Mouse (Mus musculus) forebrain, embryonic 14.5 days (tissue): ENCODE measurements around the gene Cyp4b1. TPM values are rescaled to one million over a fixed set of nuclear protein-coding genes. Genes with fewer than 3 reads are reported as not detected.
"Not testable (repeated sequence)": the region's sequence is repeated elsewhere in the genome, so short reads cannot be mapped to it uniquely, and the experiment has no call there.

Source experiments
- ATAC-seq: fragments of 200-750 bp; cut with Nextera tagmentation; 2 replicates; pipeline ENCODE4 v1.8.0; 2017; ENCODE audit warnings: mild to moderate bottlenecking, moderate library complexity
- DNase-seq: peaks from one replicate; pipeline ENCODE4 v3.0.0-alpha.2; 2015; ENCODE audit warnings: low spot score
- H3K27ac ChIP-seq: fragments of 300-500 bp; sonication (generic); 2 replicates; pipeline ENCODE4 v1.5.1; 2014; ENCODE audit warnings: low read depth, mild to moderate bottlenecking, control low read depth, low read length, moderate library complexity
- H3K27me3 ChIP-seq: fragments of 300-500 bp; sonication (generic); replicated peaks from 2 replicates; pipeline ENCODE4 v1.6.1; 2014; ENCODE audit warnings: low read length, control low read depth, mixed read lengths; ENCODE audit not compliant: control insufficient read depth, insufficient read depth
- H3K36me3 ChIP-seq: fragments of 300-500 bp; sonication (generic); 2 replicates; pipeline ENCODE4 v1.6.1; 2014; ENCODE audit warnings: low read length, control low read depth; ENCODE audit not compliant: control insufficient read depth, insufficient read depth
- H3K4me1 ChIP-seq: fragments of 300-500 bp; sonication (generic); 2 replicates; pipeline ENCODE4 v1.6.1; 2014; ENCODE audit warnings: antibody characterized with exemption, low read length, control low read depth; ENCODE audit not compliant: control insufficient read depth, insufficient read depth
- H3K4me2 ChIP-seq: fragments of 300-500 bp; sonication (generic); 2 replicates; pipeline ENCODE4 v1.6.1; 2014; ENCODE audit warnings: mild to moderate bottlenecking, control low read depth, low read length
- H3K4me3 ChIP-seq: fragments of 300-500 bp; sonication (generic); 2 replicates; pipeline ENCODE4 v1.5.1; 2014; ENCODE audit warnings: low read depth, low read length, control low read depth
- H3K9ac ChIP-seq: fragments of 300-500 bp; sonication (generic); 2 replicates; pipeline ENCODE4 v1.6.1; 2014; ENCODE audit warnings: mild to moderate bottlenecking, low read length, control low read depth, moderate library complexity
- H3K9me3 ChIP-seq: fragments of 300-500 bp; sonication (generic); replicated peaks from 2 replicates; pipeline ENCODE4 v1.6.1; 2016; ENCODE audit warnings: low read length, control low read depth, mixed read lengths; ENCODE audit not compliant: control insufficient read depth
- WGBS: fragments of 180-500 bp; shearing (Covaris S2); extraction: QIAGEN DNeasy Blood & Tissue Kit; methylation state at CpG from one replicate; pipeline ENCODE4 v1.1.7; 2014; 5-methylcytosine and 5-hydroxymethylcytosine counted together
- polyA plus RNA-seq: library from polyadenylated mRNA; unstranded; fragments of >200 nt; fragmentation: Nextera tagmentation; extraction: Ambion mirVana; gene quantifications from 2 replicates; pipeline ENCODE4 v1.2.1, GENCODE M21; 2014

Cyp4b1 gene
- polyA plus RNA-seq, 1 experiment from 2014 or later, result 0.33 TPM

DNA sequence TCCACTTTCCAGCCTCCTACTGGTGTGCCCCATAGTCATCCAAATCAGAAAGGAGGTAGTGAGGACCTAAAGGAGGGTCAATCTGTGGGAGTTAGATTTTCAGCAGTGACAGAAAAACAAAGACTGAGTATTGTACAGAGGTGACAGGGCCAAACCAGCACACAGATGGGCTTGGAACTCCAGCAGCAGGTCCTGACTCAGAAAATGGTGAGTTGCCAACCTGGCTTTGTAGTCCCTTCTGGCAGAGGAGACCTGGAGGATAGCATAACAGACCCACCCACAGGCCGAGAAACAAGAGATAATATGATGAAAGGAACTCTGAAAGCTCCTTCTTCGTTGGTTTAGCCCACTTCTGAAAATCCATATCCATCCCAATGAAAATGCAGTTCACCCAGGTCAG is 1.2 kb upstream of the Cyp4b1 start:
- ATAC-seq, result no peak
- DNase-seq, result no peak
- Histone ChIP-seq H3K4me2 (no peak overlapping the region), H3K36me3 (no peaks in the 10 kb centered on the region), H3K4me1 (no peaks in the 10 kb centered on the region), H3K27ac (no peak overlapping the region), H3K9me3 (no peaks in the 10 kb centered on the region), H3K27me3 (no peaks in the 10 kb centered on the region), H3K4me3 (no peak overlapping the region), H3K9ac (no peak overlapping the region)
- 66% methylated on average over 2 of the region's 2 CpGs for WGBS

DNA sequence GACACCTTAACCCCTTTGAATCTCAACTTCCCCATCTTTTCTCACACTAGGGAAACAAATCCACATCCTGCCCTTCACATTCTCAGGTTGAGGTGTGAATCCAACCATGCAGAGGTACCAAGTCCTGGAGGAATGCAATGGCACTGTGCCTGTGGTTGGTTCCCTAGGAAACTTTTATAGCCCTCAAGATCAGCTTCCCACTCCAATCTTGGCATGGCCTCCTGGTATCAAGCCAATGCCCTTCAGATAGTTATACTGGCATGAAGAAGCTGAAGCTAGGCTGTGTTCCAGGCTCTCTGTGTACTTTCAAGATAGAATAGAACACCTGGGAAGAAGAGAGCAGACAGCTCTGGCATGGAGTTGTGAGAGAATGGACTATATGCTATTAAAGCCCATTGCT is 2.2 kb downstream of the Cyp4b1 start:
- DNase-seq, result no peak
- ATAC-seq, result no peak
- no peak overlapping the region for H3K9ac ChIP-seq

DNA sequence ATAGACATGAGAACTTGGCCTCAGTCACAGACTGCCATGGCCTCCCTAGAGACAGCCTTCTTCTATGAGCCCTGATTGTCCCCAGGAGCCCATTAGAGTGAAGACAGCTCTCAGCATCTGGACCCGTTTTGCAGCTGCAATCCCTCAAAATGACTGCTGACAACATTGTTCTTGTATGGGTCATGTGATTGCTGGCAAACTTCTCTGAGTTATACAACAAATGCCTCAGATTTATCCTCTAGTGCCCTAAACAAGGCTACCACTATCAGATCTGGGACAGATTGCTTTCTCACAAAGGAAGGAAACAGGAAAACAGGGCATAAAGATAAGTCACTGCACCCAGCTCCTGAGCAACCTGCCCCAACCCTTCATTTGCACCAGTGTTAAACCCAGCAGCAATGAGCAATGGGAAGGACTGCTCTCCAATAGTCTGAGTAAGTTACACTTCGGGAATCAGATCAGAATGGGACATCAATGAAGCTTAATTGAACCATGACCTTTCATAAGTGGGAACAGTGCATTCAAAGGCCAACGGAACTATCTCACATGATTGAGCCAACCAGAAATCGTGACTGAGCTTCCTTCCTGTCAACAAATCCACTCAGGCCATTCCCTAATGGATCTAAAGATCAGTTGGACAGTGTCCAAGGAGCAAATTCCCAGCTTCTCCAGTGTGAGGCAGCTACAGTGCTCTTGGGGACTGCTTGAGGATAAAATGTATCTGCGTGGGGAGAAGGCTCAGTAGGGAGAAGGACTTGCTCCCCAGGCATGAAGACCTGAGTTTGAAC is 4.4 kb downstream of the Cyp4b1 start:
- no peaks in the 10 kb centered on the region for H3K27me3 ChIP-seq
- DNase-seq, result no peak
- no peak overlapping the region for H3K4me3 ChIP-seq
- H3K9me3 ChIP-seq, result no peaks in the 10 kb centered on the region
- ATAC-seq, result no peak
- H3K4me2 ChIP-seq, result no peak overlapping the region
- H3K4me1 ChIP-seq, result no peaks in the 10 kb centered on the region
- H3K9ac ChIP-seq, result no peak overlapping the region
- WGBS, result 73% methylated on average over 5 of the region's 5 CpGs
- no peaks in the 10 kb centered on the region for H3K36me3 ChIP-seq
- H3K27ac ChIP-seq, result no peak overlapping the region

More for the DNA sequence above, 2.2 kb downstream of the Cyp4b1 start:
- no peak overlapping the region for H3K4me3 ChIP-seq
- H3K36me3 ChIP-seq, result no peaks in the 10 kb centered on the region
- no peaks in the 10 kb centered on the region for H3K9me3 ChIP-seq
- H3K27ac ChIP-seq, result no peak overlapping the region
- no peaks in the 10 kb centered on the region for H3K27me3 ChIP-seq
- no peak overlapping the region for H3K4me2 ChIP-seq
- H3K4me1 ChIP-seq, result no peaks in the 10 kb centered on the region

DNA sequence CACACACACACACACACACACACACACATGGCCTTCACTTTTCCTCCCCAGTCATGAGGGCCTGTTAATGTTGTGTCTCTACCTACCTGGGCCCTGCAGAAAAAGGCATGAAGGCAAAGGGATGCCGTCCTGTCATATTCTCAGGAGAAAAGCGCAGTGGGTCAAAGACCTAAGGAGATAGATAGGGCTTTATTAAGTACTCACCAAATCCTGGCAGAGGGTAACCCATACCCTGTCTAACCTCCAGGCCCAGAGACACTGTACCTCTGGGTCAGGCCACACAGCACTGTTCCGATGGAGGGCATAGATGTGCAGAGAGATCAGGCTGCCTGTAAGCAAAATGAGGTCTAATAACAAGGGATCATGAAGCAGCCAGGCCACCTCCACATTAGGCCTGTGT is 22.0 kb downstream of the Cyp4b1 start:
- not testable (repeated sequence) for DNase-seq, H3K9ac ChIP-seq, ATAC-seq, H3K4me3 ChIP-seq, H3K27ac ChIP-seq, H3K4me1 ChIP-seq, H3K27me3 ChIP-seq, H3K9me3 ChIP-seq, H3K36me3 ChIP-seq, H3K4me2 ChIP-seq
- 100% methylated on average over 2 of the region's 3 CpGs for WGBS

DNA sequence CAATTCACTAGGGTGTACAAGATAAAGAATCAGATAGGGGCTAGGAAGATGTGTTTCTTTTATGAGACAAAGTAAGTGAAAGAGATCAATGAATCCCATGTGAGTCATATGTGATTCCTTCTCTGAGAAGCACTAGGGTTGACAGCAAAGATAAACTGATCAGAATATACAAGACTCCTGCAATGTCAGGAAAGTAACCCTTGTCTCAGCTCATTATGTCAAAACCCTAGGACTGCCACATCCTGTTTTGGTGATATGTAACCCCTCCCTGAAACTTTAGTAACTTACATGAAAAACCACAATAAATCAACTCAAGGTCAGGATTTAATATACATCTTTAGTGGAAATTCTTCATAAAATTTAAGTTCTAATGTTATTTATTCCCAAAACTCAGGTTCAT is 33.5 kb downstream of the Cyp4b1 start:
- no peak overlapping the region for H3K4me2 ChIP-seq
- H3K4me1 ChIP-seq, result no peaks in the 10 kb centered on the region
- H3K27me3 ChIP-seq, result no peaks in the 10 kb centered on the region
- no peak overlapping the region for H3K4me3 ChIP-seq
- ATAC-seq (no peak), DNase-seq (no peak)
- no peaks in the 10 kb centered on the region for H3K9me3 ChIP-seq
- H3K27ac ChIP-seq, result no peak overlapping the region
- H3K9ac ChIP-seq, result no peak overlapping the region
- no peaks in the 10 kb centered on the region for H3K36me3 ChIP-seq

DNA sequence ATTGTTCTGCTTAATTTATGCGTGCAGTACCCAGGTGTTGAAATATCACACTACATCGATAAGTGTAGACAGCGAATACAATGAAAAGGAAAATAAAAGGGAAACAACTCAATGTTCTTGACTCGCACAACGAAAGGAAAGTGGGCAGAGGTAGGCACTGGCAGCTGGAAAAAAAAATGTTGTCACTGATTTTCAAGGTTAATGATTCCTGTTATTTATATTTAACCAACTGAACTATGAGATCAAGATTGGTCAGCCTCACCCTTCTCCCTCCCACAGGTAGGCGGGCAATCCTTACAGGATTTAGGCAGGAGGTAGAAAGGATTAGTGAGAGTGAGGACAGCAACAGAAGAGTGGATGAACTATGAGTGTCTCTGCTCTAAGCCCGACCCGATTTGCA is 46.9 kb downstream of the Cyp4b1 start, which contains the start of gene Cyp4a32:
Cyp4a32 (plus strand) TSS at position 359 of the 400 bp plus-strand sequence.
- not testable (repeated sequence) for H3K4me1 ChIP-seq, ATAC-seq

DNA sequence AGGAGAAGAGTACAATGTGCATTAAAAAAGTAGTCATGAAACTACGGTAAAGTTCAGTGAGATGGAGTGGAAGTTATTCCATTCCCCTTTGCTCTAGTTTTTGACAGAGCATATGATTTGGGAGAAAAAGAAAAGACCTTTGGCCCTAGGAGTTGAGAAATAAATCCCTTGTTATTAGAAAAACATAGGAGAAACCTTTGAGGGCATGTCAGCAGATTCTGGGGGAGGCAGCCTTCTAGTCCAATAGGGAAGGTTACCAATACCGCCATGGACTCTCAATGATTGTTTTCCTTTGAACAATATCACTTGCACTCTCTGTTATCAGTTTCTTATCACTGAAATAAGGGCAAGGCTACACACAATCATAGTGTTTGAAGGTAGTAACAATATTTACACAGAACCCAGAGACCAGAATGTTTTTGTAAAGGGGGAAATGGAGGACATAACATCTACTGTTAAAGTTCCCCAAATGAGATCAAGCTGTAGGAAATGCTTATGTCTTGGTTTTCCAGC is 50.6 kb downstream of the Cyp4b1 start:
- H3K9me3 ChIP-seq, result no peaks in the 10 kb centered on the region
- DNase-seq (no peak), ATAC-seq (no peak)
- WGBS, result 87% methylated on average over 2 of the region's 2 CpGs
- no peak overlapping the region for H3K4me3 ChIP-seq
- no peaks in the 10 kb centered on the region for H3K27me3 ChIP-seq
- H3K36me3 ChIP-seq, result no peaks in the 10 kb centered on the region
- H3K9ac ChIP-seq, result no peak overlapping the region
- H3K4me2 ChIP-seq, result no peak overlapping the region
- H3K4me1 ChIP-seq, result no peaks in the 10 kb centered on the region
- no peak overlapping the region for H3K27ac ChIP-seq

More for the DNA sequence above, 46.9 kb downstream of the Cyp4b1 start, which contains the start of gene Cyp4a32:
- not testable (repeated sequence) for H3K36me3 ChIP-seq, H3K4me2 ChIP-seq, H3K4me3 ChIP-seq, H3K9ac ChIP-seq, DNase-seq, H3K27ac ChIP-seq, H3K9me3 ChIP-seq, H3K27me3 ChIP-seq
- WGBS, result 93% methylated on average over 8 of the region's 8 CpGs

DNA sequence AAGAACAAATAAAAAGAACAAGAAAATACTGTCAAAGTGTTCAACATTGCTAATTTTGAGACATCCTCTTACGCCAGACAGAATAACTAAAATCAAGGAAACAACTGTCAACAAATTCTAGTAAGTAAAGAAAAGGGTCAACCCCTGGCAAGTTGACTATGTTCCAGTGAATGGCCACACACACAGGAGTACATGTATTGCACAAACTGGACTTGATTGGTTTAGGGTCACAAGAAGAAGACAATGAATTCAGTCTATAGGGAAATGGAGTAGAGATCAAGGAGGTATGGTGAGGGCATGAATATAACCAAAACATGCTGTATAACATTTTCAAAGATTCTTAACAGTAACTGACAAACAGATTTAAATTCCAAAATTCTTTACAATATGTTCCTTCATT is 51.2 kb downstream of the Cyp4b1 start:
- DNase-seq (no peak), ATAC-seq (no peak)
- WGBS, result 89% methylated on average over 1 of the region's 1 CpGs
- Histone ChIP-seq H3K4me1 (no peaks in the 10 kb centered on the region), H3K27me3 (no peaks in the 10 kb centered on the region), H3K4me2 (no peak overlapping the region), H3K9me3 (no peaks in the 10 kb centered on the region), H3K27ac (no peak overlapping the region), H3K4me3 (no peak overlapping the region), H3K36me3 (no peaks in the 10 kb centered on the region), H3K9ac (no peak overlapping the region)

DNA sequence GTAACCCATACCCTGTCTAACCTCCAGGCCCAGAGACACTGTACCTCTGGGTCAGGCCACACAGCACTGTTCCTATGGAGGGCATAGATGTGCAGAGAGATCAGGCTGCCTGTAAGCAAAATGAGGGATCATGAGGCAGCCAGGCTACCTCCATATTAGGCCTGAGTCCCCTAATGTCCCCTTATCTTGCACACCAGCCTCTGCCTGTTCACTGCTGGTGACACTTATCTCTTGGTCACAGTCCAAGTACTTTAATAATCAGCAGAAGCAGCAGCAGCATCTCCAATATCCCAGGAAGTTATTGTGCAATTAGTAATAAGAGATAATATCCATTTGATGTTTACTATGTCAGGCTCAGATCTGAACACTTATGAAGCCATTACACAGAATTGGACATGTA is 64.5 kb downstream of the Cyp4b1 start:
- Histone ChIP-seq H3K4me2 (no peak overlapping the region), H3K9me3 (no peaks in the 10 kb centered on the region), H3K9ac (no peak overlapping the region), H3K27me3 (no peaks in the 10 kb centered on the region), H3K4me1 (no peaks in the 10 kb centered on the region), H3K4me3 (no peak overlapping the region), H3K36me3 (no peaks in the 10 kb centered on the region), H3K27ac (no peak overlapping the region)
- ATAC-seq (no peak), DNase-seq (no peak)
